Mouse (Mus musculus): ENCODE measurements at regions not wholly inside any gene's neighbourhood (a gene's known extent, or its start where the extent isn't known, plus 50 kb on each side); places are given as distances from the start of the nearest gene placed in this dataset.

DNA sequence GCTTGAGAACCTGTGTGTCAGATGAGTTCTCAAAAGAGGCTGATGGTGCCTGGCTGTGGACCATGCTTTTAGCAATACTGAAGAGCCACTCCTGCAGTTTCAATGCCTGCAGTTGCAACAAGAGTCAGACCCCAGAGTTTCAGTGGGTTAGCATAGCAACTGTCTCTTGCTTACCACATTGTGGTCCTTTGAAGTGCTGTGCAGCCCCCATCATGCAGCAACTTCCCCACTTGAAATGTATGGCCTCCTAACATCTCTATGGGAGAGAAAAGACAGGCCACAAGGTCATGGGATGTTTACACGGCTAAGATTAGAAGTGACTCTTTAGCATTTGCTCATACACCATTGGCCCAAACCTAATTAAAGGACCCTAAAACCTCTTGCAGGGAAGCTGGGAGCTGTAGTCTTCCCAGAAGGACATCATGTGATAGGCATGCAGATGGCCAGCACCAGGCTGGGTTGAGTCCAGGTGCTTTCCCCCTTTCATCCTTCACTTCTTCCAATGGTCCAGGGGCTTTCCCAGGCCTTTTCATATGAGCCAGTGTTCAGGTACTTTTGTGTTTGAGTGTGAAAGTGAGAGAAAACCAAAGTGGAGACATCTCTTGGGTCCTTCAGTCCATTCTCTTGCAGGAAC, 1351.2 kb upstream of the A1bg start:
- Histone ChIP-seq H3K4me3 (replicated peaks; ENCODE audit: low read depth, low read length) (no peak overlapping the region), H3K36me3 (ENCODE audit: insufficient read depth, low read length) (no peaks in the 10 kb centered on the region), H3K9me3 (replicated peaks; ENCODE audit: low read length) (no peaks in the 10 kb centered on the region), H3K27ac (no peak overlapping the region), H3K4me2 (ENCODE audit: low read length) (no peak overlapping the region), H3K4me1 (replicated peaks; ENCODE audit: insufficient read depth, low read length) (no peaks in the 10 kb centered on the region), H3K9ac (ENCODE audit: low read depth, low read length) (no peak overlapping the region), H3K27me3 (ENCODE audit: insufficient read depth, low read length) (no peaks in the 10 kb centered on the region)
- DNase-seq (ENCODE audit: low spot score), result no peak
- TF ChIP-seq CTCF (IDR thresholded peaks at IDR 0.05; ENCODE audit: low read depth), result no peak
- no peak for ATAC-seq (replicated peaks; ENCODE audit: low FRiP score, low read depth)
- 85% methylated on average over 1 of the region's 1 CpGs for WGBS

DNA sequence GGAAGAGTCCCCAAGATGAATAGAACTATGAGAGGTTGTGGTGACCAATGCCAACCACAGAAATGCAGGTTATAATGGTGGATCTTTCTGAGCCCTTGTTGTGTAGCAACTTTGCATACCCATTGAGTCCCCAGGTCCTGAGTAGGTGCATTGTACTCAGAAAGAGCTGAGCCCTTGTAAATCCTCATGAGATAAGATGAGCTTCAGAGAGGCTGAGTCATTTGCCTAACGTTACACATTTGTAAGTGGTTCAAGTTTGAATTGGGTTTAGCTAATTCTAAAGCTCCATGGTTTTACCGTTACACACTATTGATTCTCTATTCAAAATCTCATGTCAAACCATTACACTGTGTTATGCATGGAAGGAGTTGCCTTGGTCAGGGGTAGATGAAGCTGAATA, 1349.9 kb upstream of the A1bg start:
- H3K27me3 ChIP-seq (ENCODE audit: insufficient read depth, low read length), result no peaks in the 10 kb centered on the region
- TF ChIP-seq CTCF (IDR thresholded peaks at IDR 0.05; ENCODE audit: low read depth), result no peak
- no peak overlapping the region for H3K4me2 ChIP-seq (ENCODE audit: low read length)
- no peaks in the 10 kb centered on the region for H3K4me1 ChIP-seq (replicated peaks; ENCODE audit: insufficient read depth, low read length)
- no peak for ATAC-seq (replicated peaks; ENCODE audit: low FRiP score, low read depth)
- WGBS, result 93% methylated on average over 2 of the region's 2 CpGs
- no peaks in the 10 kb centered on the region for H3K36me3 ChIP-seq (ENCODE audit: insufficient read depth, low read length)
- no peak for DNase-seq (ENCODE audit: low spot score)
- H3K27ac ChIP-seq, result no peak overlapping the region
- H3K9me3 ChIP-seq (replicated peaks; ENCODE audit: low read length), result no peaks in the 10 kb centered on the region
- no peak overlapping the region for H3K9ac ChIP-seq (ENCODE audit: low read depth, low read length)
- no peak overlapping the region for H3K4me3 ChIP-seq (replicated peaks; ENCODE audit: low read depth, low read length)

DNA sequence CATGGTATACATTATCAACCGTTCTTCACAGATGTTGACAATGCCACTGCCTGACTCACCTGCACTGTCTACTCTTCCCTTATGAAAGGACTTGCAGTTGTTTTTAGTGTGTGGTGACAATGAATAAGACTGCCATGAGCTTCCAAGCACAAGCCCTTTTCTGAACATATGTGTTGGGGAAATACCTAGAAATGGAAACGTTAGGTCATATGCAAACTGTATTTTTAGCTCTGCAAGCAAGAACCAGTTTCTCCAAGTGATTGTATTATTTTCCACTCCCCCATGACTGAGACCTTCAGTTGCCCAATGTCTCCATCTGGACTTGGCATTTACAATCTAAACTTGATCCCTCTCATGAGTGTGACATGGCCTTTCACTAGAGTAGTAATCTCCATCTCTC, 1348.6 kb upstream of the A1bg start:
- H3K4me3 ChIP-seq (replicated peaks; ENCODE audit: low read depth, low read length), result no peak overlapping the region
- H3K4me1 ChIP-seq (replicated peaks; ENCODE audit: insufficient read depth, low read length), result no peaks in the 10 kb centered on the region
- H3K36me3 ChIP-seq (ENCODE audit: insufficient read depth, low read length), result no peaks in the 10 kb centered on the region
- no peak for TF ChIP-seq CTCF (IDR thresholded peaks at IDR 0.05; ENCODE audit: low read depth)
- H3K9ac ChIP-seq (ENCODE audit: low read depth, low read length), result no peak overlapping the region
- no peak overlapping the region for H3K27ac ChIP-seq
- H3K27me3 ChIP-seq (ENCODE audit: insufficient read depth, low read length), result no peaks in the 10 kb centered on the region
- ATAC-seq (replicated peaks; ENCODE audit: low FRiP score, low read depth), result no peak
- H3K4me2 ChIP-seq (ENCODE audit: low read length), result no peak overlapping the region
- no peaks in the 10 kb centered on the region for H3K9me3 ChIP-seq (replicated peaks; ENCODE audit: low read length)
- 85% methylated on average over 2 of the region's 2 CpGs for WGBS
- DNase-seq (ENCODE audit: low spot score), result no peak

DNA sequence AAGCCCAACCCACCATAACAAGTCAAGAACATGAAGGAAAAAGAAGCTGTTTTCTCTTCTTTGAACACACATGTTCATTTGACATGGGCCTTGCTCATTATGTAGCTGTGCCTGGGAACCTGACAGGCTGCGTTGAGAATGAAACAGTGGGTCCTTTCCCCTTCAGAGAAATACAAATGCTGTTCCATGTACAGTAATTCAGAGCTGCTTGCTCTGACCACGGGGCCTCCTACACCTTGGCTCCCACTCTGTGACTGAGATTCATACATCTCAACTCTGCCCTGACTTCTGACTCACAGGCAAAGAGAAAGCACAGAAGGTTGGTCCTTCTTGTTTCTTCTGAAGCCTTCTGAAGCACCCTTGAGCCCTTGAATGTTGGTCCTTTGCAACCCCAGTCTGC, 1345.4 kb upstream of the A1bg start:
- Histone ChIP-seq H3K36me3 (ENCODE audit: insufficient read depth, low read length) (no peaks in the 10 kb centered on the region), H3K9me3 (replicated peaks; ENCODE audit: low read length) (no peaks in the 10 kb centered on the region), H3K4me2 (ENCODE audit: low read length) (no peak overlapping the region), H3K27ac (no peak overlapping the region), H3K27me3 (ENCODE audit: insufficient read depth, low read length) (no peaks in the 10 kb centered on the region), H3K4me1 (replicated peaks; ENCODE audit: insufficient read depth, low read length) (no peaks in the 10 kb centered on the region), H3K4me3 (replicated peaks; ENCODE audit: low read depth, low read length) (no peak overlapping the region), H3K9ac (ENCODE audit: low read depth, low read length) (no peak overlapping the region)
- 78% methylated on average over 2 of the region's 2 CpGs for WGBS
- TF ChIP-seq CTCF (IDR thresholded peaks at IDR 0.05; ENCODE audit: low read depth), result no peak
- DNase-seq (ENCODE audit: low spot score) (no peak), ATAC-seq (replicated peaks; ENCODE audit: low FRiP score, low read depth) (no peak)

DNA sequence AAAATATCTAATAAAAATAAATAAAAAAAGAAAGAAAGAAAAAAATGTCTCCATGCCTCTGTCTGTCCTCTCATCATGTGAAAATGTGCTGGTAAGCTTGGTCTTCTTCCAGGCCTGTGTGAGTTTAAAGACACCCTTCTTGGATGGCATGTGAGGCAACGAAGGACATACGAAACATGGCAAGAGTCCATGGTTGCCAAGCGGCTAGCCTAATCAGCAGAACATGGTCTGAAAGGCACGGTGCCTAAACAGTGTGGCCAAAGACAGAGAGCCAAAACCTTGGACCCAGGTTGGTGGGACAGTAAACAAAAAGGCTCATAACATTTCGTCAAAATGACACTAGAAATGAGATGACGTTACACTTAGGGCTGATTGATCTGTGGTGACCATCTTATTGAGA, 1344.7 kb upstream of the A1bg start:
- H3K9ac ChIP-seq (ENCODE audit: low read depth, low read length), result no peak overlapping the region
- H3K27ac ChIP-seq, result no peak overlapping the region
- H3K36me3 ChIP-seq (ENCODE audit: insufficient read depth, low read length), result no peaks in the 10 kb centered on the region
- ATAC-seq (replicated peaks; ENCODE audit: low FRiP score, low read depth) (no peak), DNase-seq (ENCODE audit: low spot score) (no peak)
- no peak overlapping the region for H3K4me2 ChIP-seq (ENCODE audit: low read length)
- no peaks in the 10 kb centered on the region for H3K27me3 ChIP-seq (ENCODE audit: insufficient read depth, low read length)
- no peak overlapping the region for H3K4me3 ChIP-seq (replicated peaks; ENCODE audit: low read depth, low read length)
- no peaks in the 10 kb centered on the region for H3K4me1 ChIP-seq (replicated peaks; ENCODE audit: insufficient read depth, low read length)
- no peaks in the 10 kb centered on the region for H3K9me3 ChIP-seq (replicated peaks; ENCODE audit: low read length)
- TF ChIP-seq CTCF (IDR thresholded peaks at IDR 0.05; ENCODE audit: low read depth), result no peak
- WGBS, result 94% methylated on average over 6 of the region's 6 CpGs

DNA sequence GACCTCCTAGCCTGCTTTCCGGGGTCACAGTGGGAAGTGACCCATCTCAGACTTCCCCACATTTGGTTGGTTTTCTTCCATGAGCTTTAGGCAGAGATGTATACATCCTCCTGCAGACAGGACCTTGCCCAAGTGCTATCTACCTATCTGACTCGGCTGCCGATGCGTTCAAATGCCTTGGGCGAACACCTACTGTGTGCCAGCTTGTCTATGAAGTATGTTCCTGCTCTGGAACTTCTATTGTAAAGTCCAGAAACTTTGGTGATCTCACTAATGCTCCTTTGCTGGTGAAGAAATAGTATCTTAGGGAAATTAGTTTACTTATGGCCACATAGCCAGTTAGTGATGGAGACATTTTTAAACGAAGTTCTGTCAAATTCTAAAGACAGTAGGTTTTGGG, 1343.2 kb upstream of the A1bg start:
- H3K4me1 ChIP-seq (replicated peaks; ENCODE audit: insufficient read depth, low read length), result no peaks in the 10 kb centered on the region
- ATAC-seq (replicated peaks; ENCODE audit: low FRiP score, low read depth), result no peak
- no peaks in the 10 kb centered on the region for H3K27me3 ChIP-seq (ENCODE audit: insufficient read depth, low read length)
- no peak for TF ChIP-seq CTCF (IDR thresholded peaks at IDR 0.05; ENCODE audit: low read depth)
- H3K4me2 ChIP-seq (ENCODE audit: low read length), result no peak overlapping the region
- no peak overlapping the region for H3K27ac ChIP-seq
- no peak for DNase-seq (ENCODE audit: low spot score)
- H3K9ac ChIP-seq (ENCODE audit: low read depth, low read length), result no peak overlapping the region
- no peak overlapping the region for H3K4me3 ChIP-seq (replicated peaks; ENCODE audit: low read depth, low read length)
- no peaks in the 10 kb centered on the region for H3K9me3 ChIP-seq (replicated peaks; ENCODE audit: low read length)
- no peaks in the 10 kb centered on the region for H3K36me3 ChIP-seq (ENCODE audit: insufficient read depth, low read length)
- WGBS, result 89% methylated on average over 6 of the region's 6 CpGs

DNA sequence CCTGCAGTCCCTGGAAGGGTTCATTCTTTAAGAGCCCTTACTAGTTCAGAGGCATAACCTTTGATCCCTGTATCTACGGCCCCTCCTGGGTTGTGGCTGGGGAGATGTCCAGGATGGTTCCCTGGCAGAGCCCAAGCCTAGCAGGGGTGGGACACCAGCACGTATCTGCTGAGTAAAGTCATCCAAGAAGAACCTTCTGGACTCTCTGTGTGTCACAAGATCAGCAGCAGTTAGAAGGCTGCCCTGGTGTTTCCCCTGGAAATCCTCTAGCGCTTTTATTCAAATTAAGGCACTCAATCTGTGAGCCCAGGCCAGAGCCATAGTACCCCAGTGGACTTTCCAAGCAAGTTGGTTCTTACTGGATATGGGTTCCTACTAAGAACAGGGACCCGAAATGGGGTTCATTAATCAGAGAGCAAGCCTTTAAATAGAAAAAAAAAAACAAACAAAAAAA, 1342.7 kb upstream of the A1bg start:
- Histone ChIP-seq H3K4me1 (replicated peaks; ENCODE audit: insufficient read depth, low read length) (no peaks in the 10 kb centered on the region), H3K36me3 (ENCODE audit: insufficient read depth, low read length) (no peaks in the 10 kb centered on the region), H3K27ac (no peak overlapping the region), H3K4me3 (replicated peaks; ENCODE audit: low read depth, low read length) (no peak overlapping the region), H3K9me3 (replicated peaks; ENCODE audit: low read length) (no peaks in the 10 kb centered on the region), H3K9ac (ENCODE audit: low read depth, low read length) (no peak overlapping the region), H3K4me2 (ENCODE audit: low read length) (no peak overlapping the region), H3K27me3 (ENCODE audit: insufficient read depth, low read length) (no peaks in the 10 kb centered on the region)
- DNase-seq (ENCODE audit: low spot score), result no peak
- no peak for TF ChIP-seq CTCF (IDR thresholded peaks at IDR 0.05; ENCODE audit: low read depth)
- 83% methylated on average over 4 of the region's 4 CpGs for WGBS
- ATAC-seq (replicated peaks; ENCODE audit: low FRiP score, low read depth), result peak; percentile 57
